Mouse (Mus musculus) cerebellum, adult (tissue): ENCODE results near the gene Iqca.

ENCODE experiments used
- ATAC-seq: cut with Nextera tagmentation; 2 replicates; pipeline ENCODE4 v1.9.2; 2017; ENCODE audit warnings: mild to moderate bottlenecking, moderate library complexity, mixed read lengths; ENCODE audit not compliant: insufficient number of reproducible peaks, low FRiP score, low TSS enrichment

Gene Iqca

DNA sequence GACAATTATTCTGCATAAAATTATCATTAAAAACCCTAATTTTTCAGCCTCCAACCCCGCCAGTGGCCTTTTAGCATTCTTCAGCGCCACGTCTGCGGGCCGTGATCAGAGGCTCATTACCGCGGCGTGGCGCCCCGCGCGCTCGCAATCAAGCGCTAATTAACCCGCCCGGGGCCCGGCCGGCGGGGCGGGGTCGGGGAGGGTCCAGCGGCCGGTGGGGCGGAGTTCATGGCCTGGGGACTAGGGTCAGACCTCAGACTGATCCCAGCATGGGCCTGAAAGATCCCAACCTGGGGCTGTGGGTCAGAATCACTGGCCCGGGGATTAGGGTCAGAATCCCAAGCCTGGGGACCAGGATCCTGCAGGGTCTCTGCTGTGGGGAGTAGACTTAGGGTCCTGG, 160.9 kb downstream of the Iqca start:
- no peak for ATAC-seq
